Mouse (Mus musculus): Measurements from ENCODE around the gene Cldn7. TPM values are rescaled to one million over a fixed set of nuclear protein-coding genes. Genes with fewer than 3 reads are reported as not detected.
"Not testable (repeated sequence)": the region's sequence is repeated elsewhere in the genome, so short reads cannot be mapped to it uniquely, and the experiment has no call there.

Cldn7 gene
- polyA plus RNA-seq, 1 experiment = not detected

- Histone ChIP-seq H3K4me1 (ENCODE audit: control insufficient read depth, insufficient read depth, low read length) (peaks cover 11% of the 10 kb centered on the region), H3K4me3 (ENCODE audit: insufficient read depth, low read depth, low read length) (peak within 1 kb of the TSS; percentile 20; the same call in 1 of the 2 replicates), H3K27ac (ENCODE audit: insufficient read depth, low read depth, low read length) (no peak within 1 kb of the TSS)
- no peak for TF ChIP-seq POLR2A (IDR thresholded peaks at IDR 0.05; ENCODE audit: insufficient read depth, low read depth, low read length)
- TF ChIP-seq CTCF (IDR thresholded peaks at IDR 0.05; ENCODE audit: insufficient read depth, low read depth, low read length) = no peak
- under 1% methylated on average over 33 of the region's 34 CpGs for WGBS
Measured at GRCm38 (mm10) chr11:69948066-69948762, 16.4 kb upstream of the Cldn7 start, which contains the start of gene Slc2a4. Gene Slc2a4 (minus strand): TSS chr11:69948188.

- TF ChIP-seq CTCF (IDR thresholded peaks at IDR 0.05; ENCODE audit: insufficient read depth, low read depth, low read length) (peak; percentile 50), POLR2A (IDR thresholded peaks at IDR 0.05; ENCODE audit: insufficient read depth, low read depth, low read length) (no peak)
- Histone ChIP-seq H3K27ac (ENCODE audit: insufficient read depth, low read depth, low read length) (no peak overlapping the region), H3K4me1 (ENCODE audit: control insufficient read depth, insufficient read depth, low read length) (peaks cover 11% of the 10 kb centered on the region), H3K4me3 (ENCODE audit: insufficient read depth, low read depth, low read length) (no peak overlapping the region)
- WGBS = under 1% methylated on average over 14 of the region's 14 CpGs
Measured at GRCm38 (mm10) chr11:69948763-69949150, 15.8 kb upstream of the Cldn7 start.

- H3K27ac ChIP-seq (ENCODE audit: insufficient read depth, low read depth, low read length) = no peak overlapping the region
- no peak for TF ChIP-seq POLR2A (IDR thresholded peaks at IDR 0.05; ENCODE audit: insufficient read depth, low read depth, low read length)
- no peak for TF ChIP-seq CTCF (IDR thresholded peaks at IDR 0.05; ENCODE audit: insufficient read depth, low read depth, low read length)
- H3K4me3 ChIP-seq (ENCODE audit: insufficient read depth, low read depth, low read length) = no peak overlapping the region
- WGBS = 45% methylated on average over 4 of the region's 4 CpGs
- peaks cover 11% of the 10 kb centered on the region for H3K4me1 ChIP-seq (ENCODE audit: control insufficient read depth, insufficient read depth, low read length)
Measured at GRCm38 (mm10) chr11:69950807-69951459, 13.6 kb upstream of the Cldn7 start.

- 36% methylated on average over 1 of the region's 1 CpGs for WGBS
- no peak overlapping the region for H3K27ac ChIP-seq (ENCODE audit: insufficient read depth, low read depth, low read length)
- TF ChIP-seq POLR2A (IDR thresholded peaks at IDR 0.05; ENCODE audit: insufficient read depth, low read depth, low read length) (no peak), CTCF (IDR thresholded peaks at IDR 0.05; ENCODE audit: insufficient read depth, low read depth, low read length) (no peak)
- no peak overlapping the region for H3K4me3 ChIP-seq (ENCODE audit: insufficient read depth, low read depth, low read length)
- peaks cover 11% of the 10 kb centered on the region for H3K4me1 ChIP-seq (ENCODE audit: control insufficient read depth, insufficient read depth, low read length)
Measured at GRCm38 (mm10) chr11:69952274-69952673, 12.3 kb upstream of the Cldn7 start.

- 66% methylated on average over 11 of the region's 11 CpGs for WGBS
- peaks cover 4% of the 10 kb centered on the region for H3K4me1 ChIP-seq (ENCODE audit: control insufficient read depth, insufficient read depth, low read length)
- no peak overlapping the region for H3K27ac ChIP-seq (ENCODE audit: insufficient read depth, low read depth, low read length)
- TF ChIP-seq POLR2A (IDR thresholded peaks at IDR 0.05; ENCODE audit: insufficient read depth, low read depth, low read length) = no peak
- no peak for TF ChIP-seq CTCF (IDR thresholded peaks at IDR 0.05; ENCODE audit: insufficient read depth, low read depth, low read length)
- H3K4me3 ChIP-seq (ENCODE audit: insufficient read depth, low read depth, low read length) = no peak overlapping the region
Measured at GRCm38 (mm10) chr11:69953267-69953915, 11.2 kb upstream of the Cldn7 start.

- WGBS = 82% methylated on average over 4 of the region's 4 CpGs
- H3K4me3 ChIP-seq (ENCODE audit: insufficient read depth, low read depth, low read length); H3K4me1 ChIP-seq (ENCODE audit: control insufficient read depth, insufficient read depth, low read length); H3K27ac ChIP-seq (ENCODE audit: insufficient read depth, low read depth, low read length): not testable (repeated sequence)
Measured at GRCm38 (mm10) chr11:69955618-69956017, 9.0 kb upstream of the Cldn7 start.

- no peaks in the 10 kb centered on the region for H3K4me1 ChIP-seq (ENCODE audit: control insufficient read depth, insufficient read depth, low read length)
- no peak overlapping the region for H3K4me3 ChIP-seq (ENCODE audit: insufficient read depth, low read depth, low read length)
- no peak for TF ChIP-seq POLR2A (IDR thresholded peaks at IDR 0.05; ENCODE audit: insufficient read depth, low read depth, low read length)
- TF ChIP-seq CTCF (IDR thresholded peaks at IDR 0.05; ENCODE audit: insufficient read depth, low read depth, low read length) = no peak
- 76% methylated on average over 1 of the region's 1 CpGs for WGBS
- H3K27ac ChIP-seq (ENCODE audit: insufficient read depth, low read depth, low read length) = no peak overlapping the region
Measured at GRCm38 (mm10) chr11:69956218-69956617, 8.4 kb upstream of the Cldn7 start.

GRCm38 (mm10) chr11:69960616-69961015 is 4.0 kb upstream of the Cldn7 start:
- Histone ChIP-seq H3K4me1 (ENCODE audit: control insufficient read depth, insufficient read depth, low read length) (peaks cover 4% of the 10 kb centered on the region; the same call in 1 of the 2 replicates), H3K4me3 (ENCODE audit: insufficient read depth, low read depth, low read length) (no peak overlapping the region), H3K27ac (ENCODE audit: insufficient read depth, low read depth, low read length) (no peak overlapping the region)
- 19% methylated on average over 5 of the region's 5 CpGs for WGBS
- TF ChIP-seq POLR2A (IDR thresholded peaks at IDR 0.05; ENCODE audit: insufficient read depth, low read depth, low read length) (no peak), CTCF (IDR thresholded peaks at IDR 0.05; ENCODE audit: insufficient read depth, low read depth, low read length) (no peak)

GRCm38 (mm10) chr11:69961841-69962240 is 2.7 kb upstream of the Cldn7 start:
- peaks cover 12% of the 10 kb centered on the region; the same call in 1 of the 2 replicates for H3K4me1 ChIP-seq (ENCODE audit: control insufficient read depth, insufficient read depth, low read length)
- no peak overlapping the region for H3K27ac ChIP-seq (ENCODE audit: insufficient read depth, low read depth, low read length)
- TF ChIP-seq POLR2A (IDR thresholded peaks at IDR 0.05; ENCODE audit: insufficient read depth, low read depth, low read length) (no peak), CTCF (IDR thresholded peaks at IDR 0.05; ENCODE audit: insufficient read depth, low read depth, low read length) (no peak)
- 47% methylated on average over 5 of the region's 5 CpGs for WGBS
- H3K4me3 ChIP-seq (ENCODE audit: insufficient read depth, low read depth, low read length) = no peak overlapping the region
